Mouse (Mus musculus): ENCODE measurements around the gene Rsbn1.

DNA sequence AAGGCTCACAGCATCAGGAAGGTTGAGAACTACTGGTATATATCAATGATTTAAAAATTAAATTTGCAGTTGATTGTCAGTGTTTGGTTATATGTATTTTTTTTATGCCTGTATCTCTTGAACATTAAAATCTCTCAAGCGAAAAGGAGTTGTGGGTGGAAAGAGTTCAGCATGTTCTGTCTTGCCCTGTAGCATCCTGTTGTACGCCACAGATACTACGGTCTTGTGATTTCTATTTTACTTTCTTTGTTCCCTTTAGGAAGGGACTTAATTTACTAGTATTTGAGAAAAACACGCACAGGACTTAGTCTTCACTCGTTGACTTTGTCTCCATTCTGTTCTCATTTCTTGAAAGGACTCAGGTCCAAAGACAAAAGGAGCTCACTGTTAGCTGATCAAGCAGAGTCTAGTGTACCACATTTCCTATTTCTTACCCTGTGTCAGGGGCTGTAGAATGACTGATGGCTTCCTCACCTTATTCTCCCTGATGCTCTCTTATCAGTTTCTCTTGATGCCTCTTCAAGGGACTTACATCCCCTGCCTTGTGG is 46.4 kb upstream of the Rsbn1 start:
- no peak for TF ChIP-seq CTCF (IDR thresholded peaks at IDR 0.05; ENCODE audit: low read depth)
- no peak for TF ChIP-seq EP300 (optimal IDR thresholded peaks at IDR 0.05)
